Mouse (Mus musculus): ENCODE results near the gene Ceacam2.
"Not testable (repeated sequence)": the region's sequence is repeated elsewhere in the genome, so short reads cannot be mapped to it uniquely, and the experiment has no call there.

The Ceacam2 gene

DNA sequence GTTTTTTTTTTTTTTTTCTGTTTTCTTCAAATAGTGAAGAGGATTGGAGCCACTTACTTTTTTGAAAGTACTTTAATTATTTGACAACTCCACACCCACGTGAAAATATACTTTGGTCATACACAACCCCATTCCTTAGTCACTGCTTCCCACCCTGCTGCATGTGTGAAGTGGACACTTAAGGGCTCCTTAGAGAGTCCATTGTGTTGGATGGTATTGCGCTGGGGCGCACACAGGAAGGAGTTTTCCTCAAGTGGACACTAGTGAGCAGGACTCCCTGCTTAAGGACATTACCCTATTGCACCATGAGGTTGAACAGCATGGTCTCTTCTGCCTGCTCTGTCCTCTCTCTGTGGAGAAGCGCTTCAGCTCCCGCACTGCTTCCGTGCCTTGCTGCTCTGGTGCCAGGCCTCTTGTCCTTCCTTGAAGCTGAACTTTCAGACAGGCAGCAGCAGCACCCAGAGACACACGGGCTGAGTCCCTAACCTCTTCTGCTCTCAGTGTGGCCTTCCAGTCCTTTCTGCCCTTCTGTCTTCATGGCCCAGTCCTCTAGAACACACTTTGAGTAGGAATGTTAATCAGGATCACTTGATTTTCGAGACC, 56.4 kb downstream of the Ceacam2 start:
- no peak for DNase-seq (ENCODE audit: low read depth, low spot score)

- DNase-seq (ENCODE audit: low read depth, low spot score): not testable (repeated sequence)
Measured at GRCm38 (mm10) chr7:25480791-25481190, 58.9 kb downstream of the Ceacam2 start.

- no peak for DNase-seq (ENCODE audit: low read depth, low spot score)
Measured at GRCm38 (mm10) chr7:25479440-25479839, 60.2 kb downstream of the Ceacam2 start.

GRCm38 (mm10) chr7:25477752-25478093, 61.9 kb downstream of the Ceacam2 start:
- not testable (repeated sequence) for DNase-seq (ENCODE audit: low read depth, low spot score)

GRCm38 (mm10) chr7:25477091-25477751, 62.4 kb downstream of the Ceacam2 start, which contains the start of gene Ceacam1:
Gene Ceacam1 (minus strand): TSS chr7:25477603.
- peak; percentile 44 for DNase-seq (ENCODE audit: low read depth, low spot score)

DNA sequence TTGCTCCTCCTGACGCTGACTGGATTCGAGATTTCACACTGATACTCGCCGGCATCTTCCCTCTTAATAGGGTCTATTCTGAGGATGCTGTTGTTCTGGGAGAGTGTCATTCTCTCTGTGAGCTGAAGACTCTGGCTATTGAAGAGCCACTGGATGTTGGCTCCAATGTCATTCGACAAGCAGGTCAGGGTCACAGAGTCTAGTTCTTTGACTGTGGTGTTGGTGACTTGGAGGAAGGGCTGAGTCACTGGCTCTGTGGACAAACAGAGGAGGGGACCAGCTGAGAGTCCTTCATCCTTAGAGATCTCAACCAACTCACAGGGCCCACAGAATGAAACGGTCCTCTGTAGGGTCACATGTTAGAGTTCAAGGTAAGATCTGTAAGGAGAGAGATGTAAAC, 67.8 kb downstream of the Ceacam2 start:
- DNase-seq (ENCODE audit: low read depth, low spot score): not testable (repeated sequence)

All from skeletal muscle tissue, adult 2 months (tissue).